Mouse (Mus musculus) cerebellum, adult (tissue): Measurements from ENCODE around the gene Fcgr1.
"Not testable (repeated sequence)": the region's sequence is repeated elsewhere in the genome, so short reads cannot be mapped to it uniquely, and the experiment has no call there.

Experiments
- ATAC-seq: cut with Nextera tagmentation; 2 replicates; pipeline ENCODE4 v1.9.2; 2017; ENCODE audit warnings: mild to moderate bottlenecking, moderate library complexity, mixed read lengths; ENCODE audit not compliant: insufficient number of reproducible peaks, low FRiP score, low TSS enrichment

Fcgr1 gene

DNA sequence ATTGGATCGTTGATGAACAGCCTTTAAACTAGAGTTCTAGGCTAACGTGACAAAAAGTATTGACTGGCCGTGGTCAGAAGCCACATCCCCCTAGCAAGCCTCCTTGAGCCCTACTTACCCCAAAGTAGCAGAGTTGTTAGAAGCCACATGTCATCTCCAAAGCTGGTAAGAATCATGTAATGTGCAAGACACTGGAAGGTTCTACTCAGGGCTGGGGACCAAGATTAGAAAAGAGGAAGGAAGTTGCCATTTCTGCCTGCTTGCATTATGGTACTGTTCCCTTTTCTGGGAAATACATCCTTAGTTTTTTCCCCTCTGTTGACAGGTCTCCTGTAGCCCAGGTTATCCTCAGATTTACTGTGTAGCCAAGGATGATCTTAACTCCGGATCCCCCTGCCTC is at the start of gene Fcgr1:
Fcgr1 (minus strand) TSS at position 183 of the 400 bp plus-strand sequence.
- ATAC-seq, result no peak

DNA sequence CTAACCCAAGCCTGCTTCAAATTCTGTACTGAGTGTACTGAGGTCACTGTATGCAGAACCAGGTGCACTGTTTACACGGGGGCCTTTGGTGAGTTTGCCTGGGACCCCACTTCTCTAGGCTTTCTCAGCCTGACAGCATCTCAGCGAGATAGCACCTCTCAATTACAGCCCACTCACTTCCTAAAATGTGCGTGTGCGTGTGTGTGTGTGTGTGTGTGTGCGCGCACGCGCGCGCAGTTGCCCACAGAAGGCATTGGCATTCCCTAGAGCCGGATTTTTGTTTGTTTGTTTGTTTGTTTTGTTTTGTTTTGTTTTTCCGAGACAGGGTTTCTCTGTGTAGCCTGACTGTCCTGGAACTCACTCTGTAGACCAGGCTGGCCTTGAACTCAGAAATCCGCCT is 48.9 kb upstream of the Fcgr1 start:
- not testable (repeated sequence) for ATAC-seq

DNA sequence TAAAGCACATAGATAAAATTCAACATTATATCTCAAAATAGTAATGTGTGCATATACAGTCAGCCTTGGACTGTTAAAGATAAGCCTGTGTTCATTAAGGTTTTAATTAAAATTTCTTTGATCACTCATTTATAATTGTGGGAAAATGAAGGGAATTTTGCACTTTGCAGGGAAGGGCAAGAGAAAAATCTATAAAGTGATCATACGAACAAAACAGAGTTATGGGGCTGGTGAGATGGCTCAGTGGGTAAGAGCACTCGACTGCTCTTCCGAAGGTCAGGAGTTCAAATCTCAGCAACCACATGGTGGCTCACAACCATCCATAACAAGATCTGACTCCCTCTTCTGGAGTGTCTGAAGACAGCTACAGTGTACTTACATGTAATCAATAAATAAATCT is 48.3 kb upstream of the Fcgr1 start:
- ATAC-seq, result not testable (repeated sequence)

DNA sequence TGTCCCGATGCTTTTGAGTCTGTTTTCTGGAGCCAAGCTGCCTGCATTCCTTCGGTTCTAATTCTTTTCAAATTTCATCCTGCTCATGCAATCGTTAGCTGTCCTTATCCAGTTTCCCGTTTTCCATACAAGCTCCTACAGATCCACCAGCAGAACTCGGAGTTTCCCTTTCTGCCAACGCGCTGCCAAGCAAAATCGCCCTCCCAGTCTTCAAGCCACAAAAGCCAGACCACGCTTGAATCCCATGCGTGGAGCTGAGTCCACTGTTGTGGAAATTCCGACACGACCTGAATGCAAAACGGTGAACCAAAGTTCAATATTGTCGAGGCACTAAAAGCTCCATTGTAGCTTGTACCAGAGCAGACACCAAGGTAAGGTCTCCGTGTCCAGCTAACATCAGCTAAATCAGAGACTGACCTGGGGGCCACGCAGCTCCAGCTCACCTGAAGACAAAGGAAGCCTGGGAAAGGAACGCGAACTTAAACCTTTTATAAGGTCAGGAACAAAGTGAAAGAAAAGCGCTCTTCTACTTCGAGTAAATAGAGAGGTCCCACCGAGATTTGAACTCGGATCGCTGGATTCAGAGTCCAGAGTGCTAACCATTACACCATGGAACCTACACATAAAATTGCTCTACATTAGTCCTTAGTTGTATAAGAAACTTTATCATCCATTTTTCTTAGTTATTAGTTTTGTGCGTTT is 47.0 kb upstream of the Fcgr1 start:
- ATAC-seq, result no peak

DNA sequence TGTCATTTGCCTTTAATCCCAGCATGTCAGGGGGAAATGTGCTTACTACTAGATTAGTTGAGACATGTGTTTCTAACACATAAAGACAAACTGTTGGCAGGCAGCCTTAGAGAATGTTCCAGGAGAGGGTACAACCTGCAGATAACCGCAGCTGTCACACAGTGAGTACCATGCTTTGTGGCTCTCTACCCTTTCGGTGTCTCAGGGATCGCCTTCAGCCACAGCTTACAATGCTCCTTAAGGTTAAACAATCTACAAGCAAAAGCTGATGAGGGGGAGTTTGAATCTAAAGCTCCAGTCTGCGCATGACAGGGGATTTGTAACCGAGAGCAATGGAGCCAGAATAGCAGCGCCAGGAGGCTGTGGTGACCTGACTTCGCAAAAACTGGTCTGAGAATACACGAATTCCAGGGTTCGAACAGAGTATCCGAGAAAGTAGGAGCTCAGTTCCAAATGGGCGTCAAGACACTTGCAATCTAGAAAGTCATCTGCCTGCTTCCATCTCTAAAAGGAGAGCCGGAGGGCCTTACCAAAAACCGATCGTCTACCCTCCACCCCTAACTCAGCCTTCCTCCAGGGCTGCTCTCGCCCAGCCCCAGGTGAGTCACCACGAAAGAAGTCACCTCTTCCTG is 45.2 kb upstream of the Fcgr1 start:
- no peak for ATAC-seq

DNA sequence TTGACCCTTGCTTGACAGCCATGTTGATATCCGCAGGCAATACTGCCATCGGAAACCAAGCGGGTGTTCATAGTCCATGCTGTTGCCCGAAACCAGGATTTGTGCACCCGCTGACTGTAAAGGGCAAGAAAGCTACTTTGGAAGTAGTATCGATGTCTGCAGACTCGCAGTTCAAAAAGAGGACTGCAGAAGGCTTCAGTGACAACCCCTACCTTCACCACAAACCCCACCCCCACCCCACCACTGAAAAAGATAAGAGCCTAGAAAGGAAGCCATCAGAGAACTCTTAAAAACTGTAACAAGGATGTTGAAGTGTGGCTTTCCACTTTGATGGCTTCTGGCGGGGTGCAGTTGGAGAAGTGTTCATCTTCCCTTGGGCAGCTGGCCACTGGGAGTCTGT is 44.3 kb upstream of the Fcgr1 start:
- no peak for ATAC-seq

DNA sequence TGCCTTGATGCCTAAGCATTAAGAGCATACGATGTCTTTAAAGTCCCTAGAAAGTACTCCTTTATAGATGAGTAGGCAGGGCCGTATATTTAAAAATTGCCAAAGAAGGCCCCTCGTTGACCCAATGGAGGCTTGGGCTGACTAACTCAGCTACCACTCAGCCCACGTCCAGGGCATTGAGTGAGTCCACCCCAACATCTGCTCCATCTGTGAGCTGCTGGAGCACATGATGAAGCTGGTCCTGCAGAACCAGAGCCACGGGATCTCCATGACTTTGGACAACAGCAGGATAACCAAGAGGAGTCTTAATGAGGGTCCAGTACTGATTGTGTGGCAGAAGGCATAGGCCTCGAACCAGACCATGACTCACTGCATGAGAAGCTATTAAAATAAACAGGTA is 43.5 kb upstream of the Fcgr1 start:
- ATAC-seq, result no peak

DNA sequence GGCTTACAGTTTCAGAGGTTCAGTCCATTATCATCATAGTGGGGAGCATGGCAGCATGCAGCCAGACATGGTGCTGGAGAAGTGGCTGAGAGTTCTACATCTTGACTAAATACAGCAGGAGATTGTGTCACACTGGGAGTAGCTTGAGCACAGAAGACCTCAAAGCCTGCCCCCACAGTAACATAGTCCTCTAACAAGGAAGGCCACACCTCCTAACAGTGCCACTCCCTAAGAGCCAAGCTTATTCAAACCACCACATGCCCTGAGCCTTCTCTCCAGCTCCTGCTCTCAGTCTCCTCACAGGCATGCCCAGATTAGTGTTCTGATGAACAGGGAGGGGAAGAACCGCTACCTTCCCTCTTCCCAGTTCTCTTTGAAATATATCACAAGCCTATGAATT is 42.9 kb upstream of the Fcgr1 start:
- ATAC-seq, result no peak

DNA sequence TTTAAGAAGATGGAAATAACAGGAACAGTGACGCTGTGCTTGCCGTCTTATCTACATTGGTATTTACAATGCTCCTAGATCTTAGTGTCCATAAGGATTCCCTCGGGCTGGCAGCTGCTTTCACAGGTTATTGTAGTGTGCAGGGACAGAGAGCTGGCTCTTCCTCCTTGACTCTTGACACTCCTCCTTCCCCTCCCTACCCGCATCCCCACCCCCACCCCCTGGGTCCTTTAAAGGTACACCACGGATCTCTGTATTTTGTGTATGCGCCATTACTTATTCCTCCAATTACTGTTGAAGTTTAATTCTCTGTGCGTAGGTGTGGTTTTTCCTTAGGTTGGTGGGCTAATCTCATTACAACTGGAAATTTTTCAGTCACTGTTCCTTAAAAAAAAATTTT is 41.8 kb upstream of the Fcgr1 start:
- ATAC-seq, result no peak

DNA sequence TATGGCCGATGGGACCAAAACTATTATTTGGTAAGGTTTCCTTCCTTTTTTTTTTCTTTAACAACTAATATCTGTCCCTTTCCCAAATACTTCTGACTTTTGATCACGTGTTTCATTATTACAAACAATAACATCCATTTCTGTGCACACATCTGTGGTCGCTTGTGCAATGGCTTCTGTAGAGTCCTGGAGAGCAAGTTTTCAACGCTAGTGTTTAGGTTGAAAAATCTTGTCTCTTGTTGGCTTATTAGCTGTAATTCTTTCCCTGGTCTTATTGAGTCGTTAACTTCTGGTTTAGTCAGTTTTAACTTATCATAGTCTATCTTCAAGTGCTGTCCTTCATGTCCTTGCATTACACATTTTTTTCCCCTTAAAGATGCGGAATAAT is 41.4 kb upstream of the Fcgr1 start:
- ATAC-seq, result no peak

DNA sequence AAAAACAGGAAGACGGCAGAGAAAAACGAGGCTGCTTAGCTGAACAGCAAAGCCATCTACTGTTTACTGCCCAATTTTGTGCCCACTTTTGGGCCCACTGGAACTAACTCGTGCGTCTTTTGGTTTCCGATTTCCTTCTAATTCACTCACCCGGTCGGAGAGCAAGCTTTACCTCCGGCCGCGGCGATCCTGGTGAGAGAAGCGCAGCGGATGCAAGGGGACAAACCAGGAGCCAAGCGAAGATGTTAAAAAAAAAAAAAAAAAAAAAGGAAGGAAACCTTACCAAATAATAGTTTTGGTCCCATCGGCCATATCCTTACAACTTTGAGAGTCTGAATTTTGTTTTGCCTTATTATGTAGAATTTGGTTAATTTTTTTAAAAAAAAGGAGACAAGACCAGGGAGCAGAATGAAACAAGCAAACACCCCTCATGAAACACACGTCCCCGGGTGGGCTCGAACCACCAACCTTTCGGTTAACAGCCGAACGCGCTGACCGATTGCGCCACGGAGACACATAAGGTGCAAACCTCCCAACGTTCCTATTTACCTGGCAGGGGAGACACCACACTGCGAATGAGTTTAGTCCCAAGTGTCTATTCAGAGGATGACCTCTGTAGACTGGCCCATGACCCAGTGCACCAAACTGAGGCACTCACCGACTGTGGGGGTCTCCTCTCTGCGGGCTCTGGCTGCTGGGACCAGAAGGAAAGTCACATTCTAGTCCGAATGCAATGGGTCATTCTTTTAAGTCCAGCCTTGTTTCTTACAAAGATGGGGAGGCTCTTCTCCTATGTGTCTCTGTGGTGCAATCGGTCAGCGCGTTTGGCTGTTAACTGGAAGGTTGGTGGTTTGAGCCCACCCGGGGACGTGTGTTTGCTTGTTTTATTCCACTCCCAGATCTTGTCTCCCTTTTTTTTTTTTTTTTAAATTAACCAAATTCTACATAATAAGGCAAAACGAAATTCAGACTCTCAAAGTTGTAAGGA is 40.7 kb upstream of the Fcgr1 start:
- no peak for ATAC-seq

DNA sequence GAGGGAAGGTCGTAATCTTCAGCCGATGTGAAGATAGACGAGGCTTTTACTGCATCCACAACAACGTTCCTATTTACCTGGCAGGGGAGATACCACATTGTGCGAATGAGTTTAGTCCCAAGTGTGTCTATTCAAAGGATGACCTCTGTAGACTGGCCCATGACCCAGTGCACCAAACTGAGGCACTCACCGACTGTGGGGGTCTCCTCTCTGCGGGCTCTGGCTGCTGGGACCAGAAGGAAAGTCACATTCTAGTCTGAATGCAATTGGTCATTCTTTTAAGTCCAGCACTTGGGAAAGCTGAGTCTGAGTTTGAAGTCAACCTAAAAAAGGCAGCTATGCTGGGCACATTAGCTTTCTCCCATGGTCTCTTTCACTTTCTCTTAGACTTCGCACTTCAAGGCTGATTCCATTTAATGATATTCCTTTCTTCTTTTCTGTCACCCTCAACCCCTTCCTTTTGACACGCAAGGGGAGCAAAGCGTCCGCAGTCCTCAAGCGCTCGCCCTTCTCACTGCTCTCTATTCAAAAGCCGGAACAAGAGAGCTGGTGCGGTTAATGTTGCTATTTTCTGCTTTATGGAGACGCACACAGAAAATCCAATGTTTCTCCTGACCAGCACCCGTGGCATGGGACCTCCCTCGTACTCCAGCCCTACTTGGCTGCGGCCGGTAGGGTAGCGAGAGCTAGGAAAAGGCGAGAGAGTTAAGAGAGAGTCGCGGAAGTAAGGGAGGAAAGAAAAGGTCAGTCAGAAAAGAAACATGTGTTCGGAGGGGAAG is 39.8 kb upstream of the Fcgr1 start:
- no peak for ATAC-seq

DNA sequence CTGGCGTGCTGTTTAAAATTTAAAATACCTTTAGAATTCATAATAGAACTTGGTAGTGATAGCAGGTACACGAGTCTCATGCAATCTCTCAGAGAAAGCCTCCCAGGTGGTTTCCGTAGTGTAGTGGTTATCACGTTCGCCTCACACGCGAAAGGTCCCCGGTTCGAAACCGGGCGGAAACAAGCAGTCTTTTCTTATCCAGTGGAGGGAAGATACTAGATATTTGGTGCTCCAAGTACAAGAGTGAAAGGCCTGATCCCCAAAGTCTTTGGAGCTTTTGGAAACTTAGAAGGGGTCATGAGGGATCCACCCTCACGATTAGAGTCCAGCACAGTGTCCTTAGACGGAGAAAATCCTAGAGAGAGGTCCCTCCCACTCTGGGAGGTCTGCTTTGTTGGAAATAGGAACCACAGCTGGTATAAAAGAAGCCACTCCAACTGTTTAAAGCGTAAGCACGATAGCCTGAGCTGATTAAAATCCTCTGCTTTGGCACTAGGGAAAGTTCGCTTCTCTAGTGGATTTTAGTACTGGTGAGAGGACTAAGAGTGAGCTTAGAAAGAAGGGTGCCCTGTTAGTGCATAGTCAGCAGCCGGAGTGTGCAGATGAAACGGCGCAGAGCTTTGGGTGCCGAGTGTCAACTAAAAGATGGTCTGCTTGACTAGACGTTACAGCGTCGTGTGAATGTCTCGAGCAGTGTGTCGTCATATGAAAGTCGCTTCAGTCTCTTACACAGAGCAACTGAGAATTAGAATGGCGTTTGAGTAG is 39.0 kb upstream of the Fcgr1 start:
- ATAC-seq, result no peak

DNA sequence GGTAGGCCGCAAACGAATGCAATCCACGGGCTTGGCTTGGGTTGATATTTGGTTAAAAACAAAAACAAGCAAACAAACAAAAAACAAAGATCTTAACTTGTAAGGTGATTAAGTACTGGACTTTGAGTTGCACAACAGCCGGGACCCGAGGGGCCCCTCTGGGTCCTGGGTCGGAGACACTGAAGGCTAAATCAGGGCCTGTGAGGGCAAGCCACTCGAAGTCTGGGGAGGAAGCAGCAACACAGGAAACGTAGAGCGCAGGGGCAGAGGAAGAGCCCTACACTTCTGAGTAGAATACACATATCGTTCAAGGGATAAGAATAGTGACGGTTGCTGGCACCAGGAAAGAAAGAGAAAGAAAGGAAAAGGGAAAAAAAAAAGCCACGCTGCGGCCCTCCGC is 38.2 kb upstream of the Fcgr1 start:
- ATAC-seq, result no peak

DNA sequence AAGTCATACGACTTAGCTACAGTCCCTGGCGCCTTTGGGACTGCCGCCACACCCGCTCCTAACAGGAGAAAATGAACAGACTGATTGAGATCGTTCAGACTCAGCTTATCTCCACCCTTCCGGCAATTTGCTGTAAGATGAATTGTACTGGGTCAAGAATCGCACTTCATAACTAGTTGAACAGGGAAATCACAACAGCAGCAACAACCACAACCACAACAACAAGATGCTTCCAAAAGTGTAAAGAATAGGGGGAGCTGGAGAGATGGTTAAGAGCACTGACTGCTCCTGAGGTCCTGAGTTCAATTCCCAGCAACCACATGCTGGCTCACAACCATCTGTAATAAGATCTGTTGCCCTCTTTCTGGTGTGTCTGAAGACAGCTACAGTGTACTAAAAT is 37.7 kb upstream of the Fcgr1 start:
- no peak for ATAC-seq

DNA sequence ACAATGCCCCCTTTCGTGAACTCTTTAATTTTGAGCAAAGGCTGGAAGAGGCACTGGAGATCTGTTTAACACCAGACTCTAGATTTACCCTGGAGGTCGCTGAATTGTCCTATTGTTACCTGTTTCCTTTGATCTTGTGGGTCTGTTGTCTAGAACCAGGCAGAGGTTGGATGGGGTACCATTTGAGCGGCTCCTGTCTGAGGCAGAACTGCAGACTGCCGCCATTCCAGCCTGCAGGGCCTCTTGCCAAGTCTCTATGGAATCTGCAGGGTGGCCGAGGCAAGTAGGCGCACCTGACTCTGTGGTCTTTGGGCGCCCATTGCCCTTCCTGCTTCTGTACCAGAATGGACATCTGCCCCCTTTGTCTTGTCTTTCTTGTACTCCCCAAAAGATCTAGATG is 36.8 kb upstream of the Fcgr1 start:
- no peak for ATAC-seq

DNA sequence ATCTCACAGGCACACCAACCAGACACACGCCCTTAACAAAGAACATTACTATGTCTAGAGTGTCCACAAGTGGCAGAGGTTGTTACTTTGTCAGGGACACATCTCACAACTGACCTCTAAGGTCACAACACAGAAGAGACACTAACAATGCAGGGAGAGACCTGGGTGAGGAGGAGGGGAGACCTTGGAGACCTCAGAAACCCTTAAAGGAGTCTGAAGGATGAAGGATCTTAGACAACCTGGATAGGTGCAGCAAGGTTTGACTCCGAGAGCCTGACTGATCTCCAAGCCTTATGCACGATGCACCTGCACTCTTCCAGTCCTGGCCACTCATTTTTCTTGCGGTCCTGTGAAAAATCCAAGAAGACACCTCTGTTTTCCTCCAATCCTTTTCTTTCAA is 36.4 kb upstream of the Fcgr1 start:
- no peak for ATAC-seq

DNA sequence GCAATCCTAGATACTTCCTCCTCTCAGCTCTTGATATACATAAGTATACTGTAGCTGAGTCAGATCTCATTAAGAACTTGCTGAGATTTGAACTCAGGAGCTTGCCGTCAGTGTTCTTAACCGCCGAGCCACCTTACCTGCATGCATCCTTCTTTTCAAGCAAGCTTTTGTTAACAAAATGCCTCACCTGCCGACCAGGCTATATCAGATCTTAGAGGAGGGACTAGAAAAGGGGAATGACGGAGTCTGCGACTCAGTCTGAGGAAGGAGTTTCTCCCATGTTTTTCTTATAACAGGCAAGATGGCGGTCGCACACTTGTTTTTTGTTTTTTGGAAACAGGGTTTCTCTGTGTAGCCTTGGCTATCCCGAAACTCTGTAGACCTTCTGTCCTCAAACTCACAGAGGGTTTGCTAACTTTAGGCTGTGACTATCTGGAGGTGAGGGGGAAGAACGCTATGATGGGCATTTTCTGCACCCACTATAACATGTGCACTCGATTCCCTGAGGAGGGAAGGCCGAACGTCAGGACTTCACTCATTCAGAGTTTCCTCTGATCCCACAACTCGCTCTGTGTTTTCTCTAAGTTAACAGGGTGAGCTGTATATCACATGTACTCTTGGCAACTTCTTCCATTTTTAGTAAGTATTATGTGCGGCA is 35.1 kb upstream of the Fcgr1 start:
- ATAC-seq, result no peak

DNA sequence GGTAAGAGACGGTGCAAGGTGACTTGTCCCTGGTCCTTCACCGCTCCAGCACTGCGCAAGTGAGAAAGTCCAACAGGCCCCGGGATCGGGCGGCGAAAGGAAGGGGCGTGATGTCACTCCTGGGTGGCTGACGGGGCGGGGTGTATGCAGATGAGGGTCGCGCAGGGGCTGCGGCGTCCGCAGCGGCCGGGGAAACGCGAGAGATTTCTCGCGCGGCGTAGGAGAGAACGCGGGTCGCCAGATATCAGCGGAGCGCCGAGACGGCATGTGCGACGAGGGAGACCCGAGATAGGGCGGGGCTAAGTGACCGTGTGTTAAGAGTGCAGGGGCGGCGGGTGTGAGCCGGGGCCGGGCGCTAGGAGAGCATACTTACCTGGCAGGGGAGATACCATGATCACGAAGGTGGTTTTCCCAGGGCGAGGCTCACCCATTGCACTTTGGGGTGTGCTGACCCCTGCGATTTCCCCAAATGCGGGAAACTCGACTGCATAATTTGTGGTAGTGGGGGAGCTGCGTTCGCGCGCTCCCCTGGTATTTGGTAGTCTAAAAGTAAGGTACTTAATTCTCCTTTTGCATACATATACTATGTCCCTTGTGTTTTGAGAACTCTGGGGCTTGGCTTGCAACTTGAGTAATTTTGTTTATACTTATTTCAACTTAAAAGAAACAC is 34.4 kb upstream of the Fcgr1 start:
- ATAC-seq, result not testable (repeated sequence)
